Mouse (Mus musculus): ENCODE data around the gene Zfp143.

- TF ChIP-seq CTCF (IDR thresholded peaks at IDR 0.05; ENCODE audit: low read depth) (no peak), EP300 (IDR thresholded peaks at IDR 0.05; ENCODE audit: low read depth) (no peak)
Observed at GRCm38 (mm10) chr7:110085217-110085616, 24.2 kb downstream of the Zfp143 start.

All from heart, postnatal 0 days (tissue).